Mouse (Mus musculus): ENCODE measurements around the gene Tbc1d1.

Gene Tbc1d1

GRCm38 (mm10) chr5:64241867-64242266 is 85.8 kb downstream of the Tbc1d1 start:
- DNase-seq: no peak

- no peak for DNase-seq
Measured at GRCm38 (mm10) chr5:64242795-64243455, 86.8 kb downstream of the Tbc1d1 start.

- DNase-seq: no peak
Measured at GRCm38 (mm10) chr5:64243666-64244065, 87.6 kb downstream of the Tbc1d1 start.

- DNase-seq: no peak
Measured at GRCm38 (mm10) chr5:64244283-64244682, 88.2 kb downstream of the Tbc1d1 start.

- DNase-seq: no peak
Measured at GRCm38 (mm10) chr5:64244745-64245144, 88.6 kb downstream of the Tbc1d1 start.

- DNase-seq: no peak
Measured at GRCm38 (mm10) chr5:64251435-64251834, 95.3 kb downstream of the Tbc1d1 start.

- no peak for DNase-seq
Measured at GRCm38 (mm10) chr5:64254278-64254677, 98.2 kb downstream of the Tbc1d1 start.

GRCm38 (mm10) chr5:64254988-64255387 is 98.9 kb downstream of the Tbc1d1 start:
- DNase-seq: no peak

- DNase-seq: no peak
Measured at GRCm38 (mm10) chr5:64263348-64263747, 107.2 kb downstream of the Tbc1d1 start.

- no peak for DNase-seq
Measured at GRCm38 (mm10) chr5:64263898-64264478, 107.9 kb downstream of the Tbc1d1 start.

- peak; percentile 46 to 48 for DNase-seq
Measured at GRCm38 (mm10) chr5:64265145-64265544, 109.0 kb downstream of the Tbc1d1 start.

GRCm38 (mm10) chr5:64265906-64266305 is 109.8 kb downstream of the Tbc1d1 start:
- no peak for DNase-seq

GRCm38 (mm10) chr5:64266534-64266933 is 110.4 kb downstream of the Tbc1d1 start:
- no peak for DNase-seq

GRCm38 (mm10) chr5:64267279-64267678 is 111.2 kb downstream of the Tbc1d1 start:
- no peak for DNase-seq

- no peak for DNase-seq
Measured at GRCm38 (mm10) chr5:64269669-64270068, 113.6 kb downstream of the Tbc1d1 start.

- no peak for DNase-seq
Measured at GRCm38 (mm10) chr5:64273517-64273916, 117.4 kb downstream of the Tbc1d1 start.

- no peak for DNase-seq
Measured at GRCm38 (mm10) chr5:64274296-64274695, 118.2 kb downstream of the Tbc1d1 start.

GRCm38 (mm10) chr5:64274738-64275451 is 118.8 kb downstream of the Tbc1d1 start:
- DNase-seq: peak; percentile 45 to 47

GRCm38 (mm10) chr5:64277646-64278191 is 121.6 kb downstream of the Tbc1d1 start:
- DNase-seq: no peak

- DNase-seq: no peak
Measured at GRCm38 (mm10) chr5:64279668-64280067, 123.6 kb downstream of the Tbc1d1 start.

- peak; percentile 24 to 33 for DNase-seq
Measured at GRCm38 (mm10) chr5:64280191-64280590, 124.1 kb downstream of the Tbc1d1 start.

GRCm38 (mm10) chr5:64280613-64281012 is 124.5 kb downstream of the Tbc1d1 start:
- DNase-seq: peak in 1 of 2 experiments; percentile 18

GRCm38 (mm10) chr5:64281674-64282073 is 125.6 kb downstream of the Tbc1d1 start:
- no peak for DNase-seq

GRCm38 (mm10) chr5:64282594-64282993 is 126.5 kb downstream of the Tbc1d1 start:
- no peak for DNase-seq
